17 mouse cellular contexts compared by ENCODE assay signal in the genomic region with DNA sequence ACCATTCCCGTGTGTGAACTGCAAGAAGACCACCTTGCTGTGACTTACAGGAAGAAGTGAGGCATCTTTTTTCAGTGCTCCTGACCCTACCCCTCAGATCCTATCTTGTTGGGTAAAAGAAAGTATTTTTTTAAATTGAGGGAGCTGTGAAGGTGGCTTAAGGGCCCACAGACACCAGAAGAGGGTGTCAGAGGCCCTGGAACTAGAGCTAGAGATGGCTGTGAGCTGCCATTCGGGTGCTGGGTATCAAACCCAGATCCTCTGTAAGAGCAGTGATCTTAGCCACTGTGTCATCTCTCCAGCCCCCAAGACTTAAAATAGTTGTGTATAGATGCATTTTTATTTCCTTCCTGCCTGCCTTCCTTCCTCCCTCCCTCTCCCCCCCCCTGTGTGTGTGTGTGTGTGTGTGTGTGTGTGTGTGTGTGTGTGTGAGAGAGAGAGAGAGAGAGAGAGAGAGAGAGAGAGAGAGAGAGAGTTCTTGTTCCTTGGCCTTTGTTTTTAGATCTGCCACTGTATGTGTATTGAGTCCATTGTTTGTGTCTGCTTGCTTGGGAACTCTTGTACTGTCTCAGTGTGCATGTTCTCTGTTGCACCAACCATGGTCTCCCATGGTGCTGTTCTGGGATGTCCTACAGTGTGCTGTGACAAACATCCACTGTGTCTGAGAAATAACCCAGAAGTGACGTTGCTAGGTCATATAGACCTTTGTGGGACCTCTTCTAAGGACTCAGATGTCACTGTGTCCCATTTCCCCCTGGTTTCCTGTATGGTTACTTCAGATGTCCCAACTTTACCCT. TPM values are rescaled to one million over a fixed set of nuclear protein-coding genes. Genes with fewer than 3 reads are reported as not detected.
DNase-seq lines count a peak whose midpoint lies in the region; ATAC-seq and TF ChIP-seq lines count a peak whose summit lies in the region.
"Had no signal": no experiment of that assay in that cellular context is flagged by ENCODE, and none has a peak within 500 bp of the region (broad histone marks: within the 10 kb centered on the region; RNA-seq: fewer than 3 reads in every experiment).

No protein-coding gene starts in this region.

- 0 out of 2 replicates have a peak overlapping the region, but pooled peaks have one; percentile 13 for H3K27ac ChIP-seq in forebrain, embryonic 10.5 days
- no peak overlapping the region for H3K27ac ChIP-seq in forebrain, embryonic 12.5 days
- H3K27ac ChIP-seq in heart, postnatal 0 days (ENCODE audit: low read depth), result peak overlapping the region; percentile 90
- H3K27ac ChIP-seq in thymus, adult 2 months (ENCODE audit: control insufficient read depth, insufficient read depth, low read length), result peak overlapping the region; percentile 96
- no peak overlapping the region for H3K27ac ChIP-seq in midbrain, embryonic 16.5 days (ENCODE audit: low read length)
- H3K27ac ChIP-seq: embryonic facial prominence, embryonic 13.5 days; limb, embryonic 12.5 days had no signal

- intact Hi-C loops in heart, postnatal 14 days (cut with DNase I), result no loop called here

- peaks cover 56% of the 10 kb centered on the region for H3K4me1 ChIP-seq in forebrain, embryonic 10.5 days
- peaks cover 45% of the 10 kb centered on the region for H3K4me1 ChIP-seq in forebrain, embryonic 12.5 days
- peaks cover 66% of the 10 kb centered on the region for H3K4me1 ChIP-seq in heart, postnatal 0 days (ENCODE audit: control insufficient read depth, insufficient read depth)
- peaks cover 55% of the 10 kb centered on the region for H3K4me1 ChIP-seq in thymus, adult 2 months (replicated peaks; ENCODE audit: control insufficient read depth, insufficient read depth, low read length)
- H3K4me1 ChIP-seq in midbrain, embryonic 16.5 days (ENCODE audit: control insufficient read depth, insufficient read depth, low read length), result peaks cover 20% of the 10 kb centered on the region

- TF ChIP-seq EP300 in heart, postnatal 0 days (IDR thresholded peaks at IDR 0.05; ENCODE audit: low read depth), result no peak

- no peak overlapping the region for H3K9ac ChIP-seq in forebrain, embryonic 12.5 days
- 0 out of 2 replicates have a peak overlapping the region, but pooled peaks have one; percentile 11 for H3K9ac ChIP-seq in heart, postnatal 0 days (replicated peaks; ENCODE audit: low read depth, low read length)
- no peak overlapping the region for H3K9ac ChIP-seq in midbrain, embryonic 16.5 days (ENCODE audit: low read depth, low read length)
- H3K9ac ChIP-seq: embryonic facial prominence, embryonic 13.5 days; hindbrain, embryonic 15.5 days; limb, embryonic 12.5 days had no signal

- 80% methylated on average over 3 of the region's 3 CpGs for WGBS in forebrain, embryonic 10.5 days
- 91% methylated on average over 3 of the region's 3 CpGs for WGBS in forebrain, embryonic 12.5 days
- 66% methylated on average over 3 of the region's 3 CpGs for WGBS in heart, postnatal 0 days
- 3% methylated on average over 3 of the region's 3 CpGs for WGBS in thymus, adult 2 months
- WGBS in midbrain, embryonic 16.5 days, result 89% methylated on average over 3 of the region's 3 CpGs

- no peak for TF ChIP-seq CTCF in heart, postnatal 0 days (IDR thresholded peaks at IDR 0.05; ENCODE audit: low read depth)
- TF ChIP-seq CTCF in thymus, adult 2 months (IDR thresholded peaks at IDR 0.05; ENCODE audit: borderline replicate concordance, control insufficient read depth, extremely low read depth, insufficient read depth, low read length, poor library complexity), result no peak

- no peaks in the 10 kb centered on the region for H3K27me3 ChIP-seq in forebrain, embryonic 10.5 days (ENCODE audit: poor library complexity, severe bottlenecking)
- no peaks in the 10 kb centered on the region for H3K27me3 ChIP-seq in forebrain, embryonic 12.5 days
- H3K27me3 ChIP-seq in heart, postnatal 0 days (ENCODE audit: control insufficient read depth, insufficient read depth, low read length), result no peaks in the 10 kb centered on the region
- H3K27me3 ChIP-seq in thymus, adult 2 months (ENCODE audit: control insufficient read depth, insufficient read depth, low read length), result no peaks in the 10 kb centered on the region
- no peaks in the 10 kb centered on the region for H3K27me3 ChIP-seq in midbrain, embryonic 16.5 days (ENCODE audit: control insufficient read depth, insufficient read depth, low read depth, low read length)
- H3K27me3 ChIP-seq: embryonic facial prominence, embryonic 13.5 days; hindbrain, embryonic 15.5 days; limb, embryonic 12.5 days had no signal

- DNase-seq in forebrain, embryonic 10.5 days (ENCODE audit: extremely low spot score, low spot score), result no peak
- DNase-seq in heart, postnatal 0 days (ENCODE audit: low spot score), result no peak
- no peak for DNase-seq in heart, postnatal 14 days
- no peak for DNase-seq in thymus, adult 2 months
- no peak for DNase-seq in thymus, postnatal 10 days (ENCODE audit: low spot score in 2 of 2)
- DNase-seq in layer of hippocampus, postnatal 14 days (ENCODE audit: low spot score in 2 of 2), result no peak
- DNase-seq: adrenal gland, postnatal 25 days; cerebellum, adult 11 months; kidney, adult 18-20 months; kidney, postnatal 4 days; right cerebral cortex, postnatal 14 days had no signal

- H3K4me2 ChIP-seq in forebrain, embryonic 12.5 days, result no peak overlapping the region
- peak overlapping the region; percentile 7; the same call in 1 of the 2 replicates for H3K4me2 ChIP-seq in heart, postnatal 0 days (ENCODE audit: low read depth, low read length)
- H3K4me2 ChIP-seq in midbrain, embryonic 16.5 days (ENCODE audit: low read length), result no peak overlapping the region
- H3K4me2 ChIP-seq: embryonic facial prominence, embryonic 13.5 days; hindbrain, embryonic 15.5 days; limb, embryonic 12.5 days had no signal

- ATAC-seq in forebrain, embryonic 12.5 days (ENCODE audit: low FRiP score), result no peak
- no peak for ATAC-seq in heart, postnatal 0 days (ENCODE audit: insufficient read depth, low read depth)
- no peak for ATAC-seq in midbrain, embryonic 16.5 days

- no peak for TF ChIP-seq POLR2A in thymus, adult 2 months (IDR thresholded peaks at IDR 0.05; ENCODE audit: control insufficient read depth, extremely low read depth, insufficient read depth, low read length, poor library complexity)

- no peaks in the 10 kb centered on the region for H3K9me3 ChIP-seq in forebrain, embryonic 10.5 days
- H3K9me3 ChIP-seq in forebrain, embryonic 12.5 days, result no peaks in the 10 kb centered on the region
- H3K9me3 ChIP-seq in heart, postnatal 0 days (replicated peaks; ENCODE audit: control insufficient read depth, low read length), result no peaks in the 10 kb centered on the region
- no peaks in the 10 kb centered on the region for H3K9me3 ChIP-seq in midbrain, embryonic 16.5 days (replicated peaks; ENCODE audit: control insufficient read depth, low read length, poor library complexity, severe bottlenecking)
- H3K9me3 ChIP-seq: embryonic facial prominence, embryonic 13.5 days; G1E; hindbrain, embryonic 15.5 days; limb, embryonic 12.5 days had no signal

- H3K36me3 ChIP-seq in forebrain, embryonic 10.5 days (replicated peaks), result peaks cover 15% of the 10 kb centered on the region
- no peaks in the 10 kb centered on the region for H3K36me3 ChIP-seq in forebrain, embryonic 12.5 days (replicated peaks)
- 0 out of 2 replicates have a peak, but pooled peaks cover 7% of the 10 kb centered on the region for H3K36me3 ChIP-seq in heart, postnatal 0 days (replicated peaks; ENCODE audit: control insufficient read depth, insufficient read depth, low read length)
- H3K36me3 ChIP-seq in thymus, adult 2 months (ENCODE audit: control insufficient read depth, insufficient read depth, low read length), result no peaks in the 10 kb centered on the region; the same call in 1 of the 2 replicates
- no peaks in the 10 kb centered on the region for H3K36me3 ChIP-seq in midbrain, embryonic 16.5 days (ENCODE audit: control insufficient read depth, insufficient read depth, low read length)
- H3K36me3 ChIP-seq: hindbrain, embryonic 15.5 days had no signal

- H3K4me3 ChIP-seq in forebrain, embryonic 10.5 days, result no peak overlapping the region
- no peak overlapping the region for H3K4me3 ChIP-seq in forebrain, embryonic 12.5 days (replicated peaks)
- no peak overlapping the region for H3K4me3 ChIP-seq in heart, postnatal 0 days (ENCODE audit: low read depth, low read length)
- no peak overlapping the region for H3K4me3 ChIP-seq in thymus, adult 2 months (ENCODE audit: control insufficient read depth, insufficient read depth, low read length)
- no peak overlapping the region for H3K4me3 ChIP-seq in midbrain, embryonic 16.5 days (ENCODE audit: low read depth, low read length)
- H3K4me3 ChIP-seq: embryonic facial prominence, embryonic 13.5 days; hindbrain, embryonic 15.5 days; limb, embryonic 12.5 days had no signal

RNA-seq across cellular contexts. Expression of a gene that starts 35.9 kb away (rescaled TPM):
- polyA plus RNA-seq in forebrain, embryonic 10.5 days (2016; fragmentation: Nextera tagmentation; extraction: Ambion mirVana), result 0.14 TPM in 1 of 2 replicates, not detected in the other
- 0.24 and 0.50 TPM in 2 replicates for polyA plus RNA-seq in forebrain, embryonic 12.5 days (2016; fragmentation: Nextera tagmentation; extraction: Ambion mirVana)
- total RNA-seq in heart, postnatal 0 days (2014; rRNA removed; ENCODE audit: low replicate concordance), result 2.7 and 4.3 TPM in 2 replicates
- 1.3 and 1.5 TPM in 2 replicates for polyA plus RNA-seq in heart, postnatal 0 days (2015; fragmentation: Nextera tagmentation; extraction: Ambion mirVana)
- total RNA-seq in heart, postnatal 14 days (2021), result 10 to 100 TPM; 11.7 to 12.4 TPM
- polyA plus RNA-seq in thymus, adult 2 months (2012; rRNA removed), result 10.4 and 10.7 TPM in 2 replicates
- 0.93 and 1.3 TPM in 2 replicates for polyA plus RNA-seq in midbrain, embryonic 16.5 days (2015; fragmentation: Nextera tagmentation; extraction: Ambion mirVana)
- total RNA-seq in layer of hippocampus, postnatal 14 days (2021), result 1 to 10 TPM; 4.6 to 6.2 TPM
- polyA plus RNA-seq: G1E had no signal

RNA-seq across cellular contexts. Expression of a gene that starts 49.0 kb away (rescaled TPM):
- 23.0 and 24.3 TPM in 2 replicates for polyA plus RNA-seq in forebrain, embryonic 10.5 days (2016; fragmentation: Nextera tagmentation; extraction: Ambion mirVana)
- polyA plus RNA-seq in forebrain, embryonic 12.5 days (2016; fragmentation: Nextera tagmentation; extraction: Ambion mirVana), result 22.8 and 28.4 TPM in 2 replicates
- total RNA-seq in heart, postnatal 0 days (2014; rRNA removed; ENCODE audit: low replicate concordance), result 7.5 and 18.3 TPM in 2 replicates
- 11.9 and 12.0 TPM in 2 replicates for polyA plus RNA-seq in heart, postnatal 0 days (2015; fragmentation: Nextera tagmentation; extraction: Ambion mirVana)
- 1 to 10 TPM; 6.9 to 8.2 TPM for total RNA-seq in heart, postnatal 14 days (2021)
- polyA plus RNA-seq in thymus, adult 2 months (2012; rRNA removed), result 10.3 and 11.1 TPM in 2 replicates
- polyA plus RNA-seq in midbrain, embryonic 16.5 days (2015; fragmentation: Nextera tagmentation; extraction: Ambion mirVana), result 26.7 and 29.1 TPM in 2 replicates
- total RNA-seq in layer of hippocampus, postnatal 14 days (2021), result 10 to 100 TPM; 21.2 to 22.7 TPM

RNA-seq across cellular contexts. Expression of a gene that starts 58.3 kb away (rescaled TPM):
- polyA plus RNA-seq in forebrain, embryonic 10.5 days (2016; fragmentation: Nextera tagmentation; extraction: Ambion mirVana), result 22.8 and 25.3 TPM in 2 replicates
- polyA plus RNA-seq in forebrain, embryonic 12.5 days (2016; fragmentation: Nextera tagmentation; extraction: Ambion mirVana), result 71.8 and 73.8 TPM in 2 replicates
- 52.1 and 69.1 TPM in 2 replicates for total RNA-seq in heart, postnatal 0 days (2014; rRNA removed; ENCODE audit: low replicate concordance)
- polyA plus RNA-seq in heart, postnatal 0 days (2015; fragmentation: Nextera tagmentation; extraction: Ambion mirVana), result 13.9 and 15.1 TPM in 2 replicates
- 10 to 100 TPM; 62.6 to 72.6 TPM for total RNA-seq in heart, postnatal 14 days (2021)
- 946 and 968 TPM in 2 replicates for polyA plus RNA-seq in thymus, adult 2 months (2012; rRNA removed)
- 73.2 and 73.4 TPM in 2 replicates for polyA plus RNA-seq in midbrain, embryonic 16.5 days (2015; fragmentation: Nextera tagmentation; extraction: Ambion mirVana)
- 100 to 1,000 TPM; 116 to 123 TPM for total RNA-seq in layer of hippocampus, postnatal 14 days (2021)

Comparison
In these comparisons a context has a peak if more than half of its experiments do, and no peak if none do; other contexts are left out.
1. H3K27ac ChIP-seq: peak in forebrain, embryonic 10.5 days (single experiment), heart, postnatal 0 days (single experiment) and thymus, adult 2 months (single experiment); none in forebrain, embryonic 12.5 days (single experiment) and midbrain, embryonic 16.5 days (single experiment).
2. RNA of a gene that starts 58.3 kb away (polyA plus RNA-seq): 946 to 968 TPM in thymus, adult 2 months; 71.8 to 73.8 TPM in forebrain, embryonic 12.5 days, 73.2 to 73.4 TPM in midbrain, embryonic 16.5 days, 22.8 to 25.3 TPM in forebrain, embryonic 10.5 days and 13.9 to 15.1 TPM in heart, postnatal 0 days; every median in the first group is over 10 times any median in the second.